Mouse (Mus musculus) liver, embryonic 14.5 days (tissue): ENCODE measurements at regions not wholly inside any gene's neighbourhood (a gene's known extent, or its start where the extent isn't known, plus 50 kb on each side); places are given as distances from the start of the nearest gene placed in this dataset.

Experiments
- ATAC-seq: fragments of 200-750 bp; cut with Nextera tagmentation; 2 replicates; pipeline ENCODE4 v1.8.0; 2017; ENCODE audit warnings: moderate number of reproducible peaks, mild to moderate bottlenecking, moderate library complexity; ENCODE audit not compliant: insufficient read depth
- DNase-seq, 3 experiments: peaks; one replicate each; pipeline ENCODE4 v3.0.0-alpha.2; 2012 to 2013; ENCODE audit warnings: low read depth in 3 of 3, low spot score in 3 of 3
- H3K27ac ChIP-seq: fragments of 300-500 bp; sonication (generic); 2 replicates; pipeline ENCODE4 v1.5.1; 2014; ENCODE audit warnings: moderate library complexity, mild to moderate bottlenecking, control low read depth, inconsistent platforms
- H3K27me3 ChIP-seq: fragments of 300-500 bp; sonication (generic); 2 replicates; pipeline ENCODE4 v1.6.1; 2014; ENCODE audit warnings: mild to moderate bottlenecking, low read length, moderate library complexity; ENCODE audit not compliant: control insufficient read depth, insufficient read depth
- H3K36me3 ChIP-seq: fragments of 300-500 bp; sonication (generic); replicated peaks from 2 replicates; pipeline ENCODE4 v1.6.1; 2014; ENCODE audit warnings: low read depth; ENCODE audit not compliant: control insufficient read depth, insufficient read depth
- H3K4me1 ChIP-seq, 2 experiments: fragments of 200-500 bp in 1 of 2; fragments of 300-500 bp in 1 of 2; sonication (generic) in 1 of 2; replicated peaks; 2 replicates each; pipeline ENCODE4 v1.6.1; 2012 to 2014; ENCODE audit warnings: antibody characterized with exemption in 1 of 2, inconsistent platforms in 1 of 2, low read length in 1 of 2; ENCODE audit not compliant: control insufficient read depth in 2 of 2, insufficient read depth in 2 of 2
- H3K4me2 ChIP-seq: fragments of 300-500 bp; sonication (generic); 2 replicates; pipeline ENCODE4 v1.6.1; 2014; ENCODE audit warnings: low read depth, mild to moderate bottlenecking, control low read depth, moderate library complexity
- H3K4me3 ChIP-seq, 2 experiments: fragments of 200-500 bp in 1 of 2; fragments of 300-500 bp in 1 of 2; sonication (generic) in 1 of 2; 2 replicates each; pipeline ENCODE4 v1.5.1; 2012 to 2014; ENCODE audit warnings: low read depth in 2 of 2, low read length in 2 of 2, mild to moderate bottlenecking in 2 of 2, control low read depth in 1 of 2, inconsistent platforms in 1 of 2, moderate library complexity in 1 of 2; ENCODE audit not compliant: insufficient read depth in 1 of 2
- H3K9ac ChIP-seq: fragments of 300-500 bp; sonication (generic); replicated peaks from 2 replicates; pipeline ENCODE4 v1.6.1; 2014; ENCODE audit warnings: mild to moderate bottlenecking, control low read depth, moderate library complexity
- H3K9me3 ChIP-seq: fragments of 300-500 bp; sonication (generic); 2 replicates; pipeline ENCODE4 v1.6.1; 2016; ENCODE audit warnings: low read length, mixed read lengths; ENCODE audit not compliant: control insufficient read depth
- CTCF ChIP-seq: IDR thresholded peaks from 2 replicates; pipeline ENCODE4 v1.5.1; 2016; ENCODE audit warnings: antibody characterized with exemption, low read depth, control low read depth
- EP300 ChIP-seq: IDR thresholded peaks from 2 replicates; pipeline ENCODE4 v1.6.1; 2016; ENCODE audit warnings: antibody characterized with exemption, low read depth
- WGBS: fragments of 180-500 bp; shearing (Covaris S2); extraction: QIAGEN DNeasy Blood & Tissue Kit; methylation state at CpG from one replicate; pipeline ENCODE4 v1.1.7; 2014; ENCODE audit not compliant: insufficient replicate concordance; 5-methylcytosine and 5-hydroxymethylcytosine counted together

GRCm38 (mm10) chr17:88350986-88351385 lies 89.5 kb upstream of the Foxn2 start:
- Histone ChIP-seq H3K27me3 (no peaks in the 10 kb centered on the region), H3K4me1 (no peaks in the 10 kb centered on the region), H3K36me3 (no peaks in the 10 kb centered on the region), H3K4me3 (no peak overlapping the region), H3K9ac (no peak overlapping the region), H3K9me3 (no peaks in the 10 kb centered on the region), H3K27ac (no peak overlapping the region), H3K4me2 (no peak overlapping the region)
- 47% methylated on average over 5 of the region's 5 CpGs for WGBS
- DNase-seq = no peak
- no peak for TF ChIP-seq EP300
- no peak for TF ChIP-seq CTCF
- no peak for ATAC-seq

GRCm38 (mm10) chr17:88352960-88353359 lies 87.6 kb upstream of the Foxn2 start:
- Histone ChIP-seq H3K9ac (no peak overlapping the region), H3K27ac (no peak overlapping the region), H3K4me2 (no peak overlapping the region), H3K4me3 (no peak overlapping the region), H3K27me3 (no peaks in the 10 kb centered on the region), H3K36me3 (no peaks in the 10 kb centered on the region), H3K9me3 (no peaks in the 10 kb centered on the region), H3K4me1 (no peaks in the 10 kb centered on the region)
- ATAC-seq (no peak), DNase-seq (no peak)
- TF ChIP-seq CTCF (no peak), EP300 (no peak)

- H3K36me3 ChIP-seq = no peaks in the 10 kb centered on the region
- no peak overlapping the region for H3K9ac ChIP-seq
- H3K27ac ChIP-seq = no peak overlapping the region
- H3K9me3 ChIP-seq = no peaks in the 10 kb centered on the region
- no peak for TF ChIP-seq CTCF
- TF ChIP-seq EP300 = no peak
- H3K4me2 ChIP-seq = no peak overlapping the region
- H3K4me1 ChIP-seq = no peaks in the 10 kb centered on the region
- H3K4me3 ChIP-seq = no peak overlapping the region
- 39% methylated on average over 2 of the region's 2 CpGs for WGBS
- ATAC-seq = no peak
- DNase-seq = no peak
- no peaks in the 10 kb centered on the region for H3K27me3 ChIP-seq
These were observed 79.3 kb upstream of the Foxn2 start for GRCm38 (mm10) chr17:88361161-88361560.

- 82% methylated on average over 11 of the region's 11 CpGs for WGBS
- no peaks in the 10 kb centered on the region for H3K27me3 ChIP-seq
- ATAC-seq (no peak), DNase-seq (no peak)
- H3K4me1 ChIP-seq = no peaks in the 10 kb centered on the region
- H3K27ac ChIP-seq = no peak overlapping the region
- H3K4me3 ChIP-seq = no peak overlapping the region
- H3K9ac ChIP-seq = no peak overlapping the region
- no peak overlapping the region for H3K4me2 ChIP-seq
- H3K36me3 ChIP-seq = no peaks in the 10 kb centered on the region
- TF ChIP-seq CTCF (no peak), EP300 (no peak)
- H3K9me3 ChIP-seq = no peaks in the 10 kb centered on the region
These were observed 78.1 kb upstream of the Foxn2 start for GRCm38 (mm10) chr17:88362404-88362803.

DNA sequence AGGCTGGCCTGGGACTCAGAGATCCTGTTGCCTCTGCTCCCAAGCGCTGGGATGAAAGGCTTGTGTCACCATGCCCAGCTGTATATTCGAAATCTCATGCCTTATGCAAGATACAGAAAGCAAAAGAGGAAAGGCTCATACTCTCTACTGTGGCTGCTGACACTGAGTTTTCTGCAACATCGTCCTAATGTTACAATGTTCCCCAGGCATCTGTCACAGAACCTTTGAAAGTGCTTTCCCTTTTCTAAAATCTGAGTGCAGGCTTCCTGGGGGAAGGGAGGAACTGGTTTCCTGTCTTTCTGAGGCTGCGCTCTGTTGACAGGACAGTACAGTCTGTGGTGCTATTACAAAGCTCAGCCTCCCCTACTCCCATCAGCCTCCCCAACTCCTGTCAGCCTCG lies 72.6 kb upstream of the Foxn2 start:
- Histone ChIP-seq H3K9me3 (no peaks in the 10 kb centered on the region), H3K4me2 (no peak overlapping the region), H3K27ac (no peak overlapping the region), H3K9ac (no peak overlapping the region), H3K4me3 (no peak overlapping the region), H3K4me1 (no peaks in the 10 kb centered on the region), H3K27me3 (no peaks in the 10 kb centered on the region), H3K36me3 (no peaks in the 10 kb centered on the region)
- ATAC-seq (no peak), DNase-seq (no peak)
- no peak for TF ChIP-seq CTCF
- TF ChIP-seq EP300 = no peak
- 41% methylated on average over 5 of the region's 5 CpGs for WGBS

GRCm38 (mm10) chr17:88369971-88370370 lies 70.5 kb upstream of the Foxn2 start:
- 58% methylated on average over 8 of the region's 8 CpGs for WGBS
- Histone ChIP-seq H3K27ac (no peak overlapping the region), H3K9me3 (no peaks in the 10 kb centered on the region), H3K4me2 (no peak overlapping the region), H3K4me1 (no peaks in the 10 kb centered on the region), H3K9ac (no peak overlapping the region), H3K36me3 (no peaks in the 10 kb centered on the region), H3K27me3 (no peaks in the 10 kb centered on the region), H3K4me3 (no peak overlapping the region)
- DNase-seq (no peak), ATAC-seq (no peak)
- TF ChIP-seq CTCF (no peak), EP300 (no peak)
